Mouse (Mus musculus) liver, adult 2 months (tissue): ENCODE results near the gene Rnf141. TPM values are rescaled to one million over a fixed set of nuclear protein-coding genes. Genes with fewer than 3 reads are reported as not detected.
A peak's percentile ranks its signal among the peaks of the same experiment; 100 is the strongest.

Source experiments
- DNase-seq: peaks from one replicate; pipeline ENCODE4 v3.0.0-alpha.2; 2011; ENCODE audit warnings: low read depth, low spot score; ENCODE audit errors: extremely low read depth
- H3K27ac ChIP-seq: fragments of 200-500 bp; replicated peaks from 2 replicates; pipeline ENCODE4 v1.5.1; 2012; ENCODE audit warnings: low read depth, mild to moderate bottlenecking, control low read depth, inconsistent platforms, low read length; ENCODE audit not compliant: insufficient read depth
- H3K27me3 ChIP-seq: fragments of 200-500 bp; 2 replicates; pipeline ENCODE4 v1.6.1; 2012; ENCODE audit warnings: mild to moderate bottlenecking, moderate library complexity, low read length, inconsistent platforms; ENCODE audit not compliant: control insufficient read depth, insufficient read depth
- H3K36me3 ChIP-seq: fragments of 200-500 bp; 2 replicates; pipeline ENCODE4 v1.6.1; 2012; ENCODE audit warnings: low read length, inconsistent platforms; ENCODE audit not compliant: control insufficient read depth, insufficient read depth
- H3K4me1 ChIP-seq: fragments of 200-500 bp; 2 replicates; pipeline ENCODE4 v1.6.1; 2011; ENCODE audit warnings: low read length; ENCODE audit not compliant: control insufficient read depth, insufficient read depth
- H3K4me3 ChIP-seq: fragments of 200-500 bp; 2 replicates; pipeline ENCODE4 v1.5.1; 2011; ENCODE audit warnings: low read depth, mild to moderate bottlenecking, control low read depth, low read length, moderate library complexity; ENCODE audit not compliant: insufficient read depth
- H3K79me2 ChIP-seq: fragments of 200-500 bp; 2 replicates; pipeline ENCODE4 v1.6.1; 2012; ENCODE audit warnings: inconsistent platforms, mild to moderate bottlenecking, low read length, moderate library complexity; ENCODE audit not compliant: control insufficient read depth, insufficient read depth
- H3K9ac ChIP-seq: fragments of 200-500 bp; 2 replicates; pipeline ENCODE4 v1.6.1; 2012; ENCODE audit warnings: low read depth, mild to moderate bottlenecking, control low read depth, inconsistent platforms, low read length
- CTCF ChIP-seq: fragments of 200-500 bp; IDR thresholded peaks from 2 replicates; pipeline ENCODE4 v1.5.1; 2011; ENCODE audit warnings: low read depth, low read length, control low read depth
- POLR2A ChIP-seq: fragments of 200-500 bp; IDR thresholded peaks from 2 replicates; pipeline ENCODE4 v1.6.1; 2011; ENCODE audit warnings: low read length, control low read depth; ENCODE audit not compliant: insufficient read depth; ENCODE audit errors: extremely low read depth
- WGBS: fragments of 180-500 bp; shearing (Covaris S2); methylation state at CpG from one replicate; pipeline ENCODE4 v1.1.7; 2018; 5-methylcytosine and 5-hydroxymethylcytosine counted together
- polyA plus RNA-seq: library from polyadenylated mRNA; depleted of rRNA; stranded (reverse); fragments of >200 nt; gene quantifications from 2 replicates; pipeline ENCODE4 v1.2.3, GENCODE M21; 2012
- total RNA-seq: library from RNA; depleted of rRNA; stranded (reverse); fragments of >200 nt; gene quantifications from 2 replicates; pipeline ENCODE4 v1.2.3, GENCODE M21; 2014

Rnf141 gene
- total and polyA plus RNA-seq, 2 experiments, result 20.6 to 63.4 TPM

DNA sequence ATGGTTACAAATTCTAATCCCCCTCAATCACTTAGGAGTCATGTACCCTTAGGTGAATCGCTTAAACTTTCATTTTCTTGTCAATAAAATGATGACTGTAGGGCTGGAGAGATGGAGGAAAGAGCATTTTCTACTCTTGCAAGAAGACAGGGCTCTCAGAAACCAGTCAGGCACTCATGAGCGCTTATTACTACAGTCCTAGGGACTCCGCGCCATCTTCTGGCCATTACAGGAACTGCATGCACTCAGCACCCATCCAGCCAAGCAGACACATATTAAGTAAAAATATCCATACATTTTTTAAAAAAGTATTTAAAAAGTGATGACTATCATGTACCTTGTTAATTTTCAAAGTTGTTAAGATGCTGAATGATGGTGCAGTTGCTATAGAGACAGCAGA, 43.2 kb downstream of the Rnf141 start:
- WGBS, result 2% methylated on average over 4 of the region's 4 CpGs
- peak; percentile 53 for DNase-seq
- Histone ChIP-seq H3K4me1 (no peaks in the 10 kb centered on the region), H3K27ac (no peak overlapping the region), H3K9ac (no peak overlapping the region), H3K27me3 (no peaks in the 10 kb centered on the region), H3K4me3 (no peak overlapping the region), H3K79me2 (no peaks in the 10 kb centered on the region), H3K36me3 (no peaks in the 10 kb centered on the region)
- TF ChIP-seq POLR2A, result no peak
- TF ChIP-seq CTCF, result peak; percentile 86

DNA sequence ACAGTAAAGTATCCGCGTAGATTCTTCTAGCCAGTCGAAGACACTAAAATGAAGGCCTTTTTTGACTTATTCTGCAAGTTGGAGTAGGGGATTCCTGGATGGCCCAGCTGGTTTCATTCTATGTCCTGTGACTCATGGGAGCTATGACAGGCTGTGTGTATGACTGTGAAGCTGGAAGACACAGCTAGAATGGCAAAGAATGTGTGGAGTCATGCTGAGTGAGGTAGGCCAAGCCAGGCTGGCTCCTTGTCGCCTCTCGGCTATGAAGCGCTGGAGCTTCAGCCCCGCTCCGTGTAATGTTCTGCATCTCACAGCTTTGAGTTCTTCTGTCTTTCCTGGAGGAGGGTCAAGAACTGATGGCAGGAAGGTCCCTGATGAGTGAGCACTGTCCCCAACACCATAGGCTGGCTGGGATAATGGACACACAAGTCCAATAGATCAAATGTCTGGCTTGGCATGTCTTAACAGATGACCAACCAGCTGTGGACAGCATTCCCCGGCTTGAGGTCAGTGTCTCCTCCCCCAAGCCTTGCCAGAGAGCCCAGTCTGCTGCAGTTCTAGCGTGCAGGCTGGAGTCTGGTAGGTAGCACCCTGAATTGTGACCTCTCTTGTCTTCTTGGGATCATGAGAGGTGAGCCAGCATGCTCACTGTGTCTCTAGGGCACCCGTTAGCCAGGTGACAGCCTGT, 46.4 kb downstream of the Rnf141 start:
- no peak for DNase-seq
- WGBS, result 88% methylated on average over 11 of the region's 11 CpGs

DNA sequence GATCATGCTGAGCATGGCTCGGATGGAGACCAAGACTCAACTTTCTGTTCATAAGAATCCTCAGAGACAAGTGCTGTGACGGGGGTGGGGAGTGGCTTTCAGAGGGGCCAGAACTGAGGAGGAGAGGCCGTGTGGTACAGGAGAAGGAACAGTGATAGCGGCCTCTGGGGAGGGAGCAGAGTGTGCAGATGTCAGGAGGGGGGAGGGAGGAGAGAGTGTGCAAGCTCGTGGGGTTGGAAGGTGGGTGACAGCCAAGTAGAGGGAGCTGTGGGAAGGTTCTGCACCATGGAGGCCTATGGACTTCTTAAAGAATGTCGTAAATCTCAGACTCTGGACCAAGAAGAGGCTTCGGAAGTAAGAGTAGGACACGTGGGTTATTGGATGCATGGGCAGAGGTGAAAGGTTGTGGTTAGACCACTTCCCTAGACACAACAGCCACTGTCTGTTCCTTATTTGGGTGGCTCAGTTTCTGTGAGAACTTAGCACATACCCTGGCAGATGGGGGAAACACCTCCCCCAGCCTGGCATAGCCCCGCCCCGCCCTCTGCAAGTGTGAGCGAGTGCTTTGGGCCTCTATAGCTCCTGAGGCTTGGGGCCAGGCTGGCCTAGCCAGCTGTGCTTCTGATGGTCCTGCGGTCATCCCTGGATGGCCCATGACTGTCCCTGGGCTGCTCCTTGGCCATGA, 47.7 kb downstream of the Rnf141 start:
- Histone ChIP-seq H3K4me3 (no peak overlapping the region), H3K9ac (no peak overlapping the region), H3K27me3 (no peaks in the 10 kb centered on the region), H3K36me3 (no peaks in the 10 kb centered on the region), H3K79me2 (no peaks in the 10 kb centered on the region), H3K4me1 (no peaks in the 10 kb centered on the region), H3K27ac (no peak overlapping the region)
- 77% methylated on average over 12 of the region's 12 CpGs for WGBS
- TF ChIP-seq POLR2A (no peak), CTCF (no peak)
- DNase-seq, result no peak

More for the DNA sequence above, 46.4 kb downstream of the Rnf141 start:
- Histone ChIP-seq H3K4me1 (no peaks in the 10 kb centered on the region), H3K27me3 (no peaks in the 10 kb centered on the region), H3K36me3 (no peaks in the 10 kb centered on the region), H3K4me3 (no peak overlapping the region), H3K79me2 (no peaks in the 10 kb centered on the region), H3K27ac (no peak overlapping the region), H3K9ac (no peak overlapping the region)
- TF ChIP-seq POLR2A (no peak), CTCF (no peak)

DNA sequence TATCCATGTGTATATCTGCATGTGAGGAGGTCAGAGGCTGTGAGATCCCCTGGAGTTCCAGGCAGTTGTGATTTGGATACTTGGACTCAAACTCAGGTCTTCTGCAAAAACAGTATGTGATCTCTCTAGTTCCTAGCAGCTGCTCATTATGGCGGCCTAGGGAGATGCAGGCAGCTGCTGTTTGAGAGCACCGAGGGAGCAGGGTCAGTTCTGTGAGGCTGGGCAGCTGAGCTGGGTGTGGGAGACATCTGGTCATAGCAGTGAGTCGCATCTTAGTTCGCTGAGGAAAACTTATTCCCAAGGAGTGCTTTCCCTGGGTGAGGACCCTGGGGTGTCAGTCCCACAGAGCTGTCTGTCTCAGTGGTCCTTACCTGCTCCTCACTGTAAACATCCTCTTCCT, 49.5 kb downstream of the Rnf141 start:
- Histone ChIP-seq H3K79me2 (no peaks in the 10 kb centered on the region), H3K36me3 (no peaks in the 10 kb centered on the region)
- WGBS, result 74% methylated on average over 4 of the region's 4 CpGs

DNA sequence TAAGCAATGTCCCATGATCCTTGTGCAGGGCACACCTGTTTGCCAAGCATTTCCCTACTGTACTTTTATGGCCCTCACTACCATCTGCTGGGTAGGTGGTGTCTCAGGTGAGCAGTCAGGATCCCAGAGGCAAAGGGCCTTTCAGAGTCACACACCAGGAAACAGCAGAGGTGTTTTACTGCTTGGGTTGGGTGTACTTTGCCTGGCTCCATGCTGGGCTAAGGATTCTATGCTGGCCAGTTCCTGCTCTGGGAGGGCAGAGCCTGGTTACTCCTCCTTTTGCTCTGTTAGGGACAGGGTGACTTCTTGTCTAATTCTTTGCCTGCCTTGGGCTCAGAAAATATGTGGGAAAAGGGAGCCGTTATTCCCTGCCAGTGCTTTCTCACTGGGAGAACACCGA, 51.4 kb downstream of the Rnf141 start:
- H3K4me1 ChIP-seq, result no peaks in the 10 kb centered on the region
- 94% methylated on average over 2 of the region's 2 CpGs for WGBS
- no peaks in the 10 kb centered on the region for H3K79me2 ChIP-seq
- H3K9ac ChIP-seq, result no peak overlapping the region
- no peak for TF ChIP-seq POLR2A
- TF ChIP-seq CTCF, result no peak
- no peak for DNase-seq
- no peak overlapping the region for H3K27ac ChIP-seq
- H3K4me3 ChIP-seq, result no peak overlapping the region
- H3K36me3 ChIP-seq, result no peaks in the 10 kb centered on the region
- H3K27me3 ChIP-seq, result no peaks in the 10 kb centered on the region

More for the DNA sequence above, 49.5 kb downstream of the Rnf141 start:
- DNase-seq, result no peak
- H3K4me1 ChIP-seq, result no peaks in the 10 kb centered on the region
- no peaks in the 10 kb centered on the region for H3K27me3 ChIP-seq
- TF ChIP-seq POLR2A (no peak), CTCF (no peak)
- no peak overlapping the region for H3K9ac ChIP-seq
- H3K4me3 ChIP-seq, result no peak overlapping the region
- no peak overlapping the region for H3K27ac ChIP-seq

DNA sequence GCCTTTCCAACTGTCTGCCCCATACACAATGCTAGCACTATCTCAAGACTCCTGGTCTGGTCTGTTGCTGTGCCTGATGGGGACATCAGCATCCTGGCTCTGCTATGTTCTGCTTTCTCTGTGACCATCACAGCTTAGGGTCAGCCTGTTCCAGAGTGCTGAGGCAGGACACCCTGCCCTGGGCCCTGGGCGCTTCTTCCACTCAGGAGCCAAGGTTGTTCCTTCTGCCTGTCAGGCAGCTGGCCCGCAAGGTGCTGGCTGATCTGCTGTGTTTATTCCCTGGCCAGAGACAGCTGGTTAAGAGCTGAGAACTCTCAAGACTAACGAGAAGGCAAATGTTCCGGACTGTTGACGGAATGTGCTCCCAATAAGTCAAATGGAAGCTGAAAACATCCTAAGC, 52.1 kb downstream of the Rnf141 start:
- Histone ChIP-seq H3K79me2 (no peaks in the 10 kb centered on the region), H3K27me3 (no peaks in the 10 kb centered on the region), H3K4me3 (no peak overlapping the region), H3K9ac (no peak overlapping the region), H3K36me3 (no peaks in the 10 kb centered on the region), H3K4me1 (peaks cover 3% of the 10 kb centered on the region; the same call in 1 of the 2 replicates), H3K27ac (no peak overlapping the region)
- no peak for DNase-seq
- TF ChIP-seq POLR2A (no peak), CTCF (no peak)
- WGBS, result 88% methylated on average over 5 of the region's 5 CpGs
